Mouse (Mus musculus) forebrain, embryonic 11.5 days (tissue): Measurements from ENCODE around the gene Mest. TPM values are rescaled to one million over a fixed set of nuclear protein-coding genes. Genes with fewer than 3 reads are reported as not detected.

Experiments
- ATAC-seq: fragments of 200-750 bp; cut with Nextera tagmentation; replicated peaks from 2 replicates; pipeline ENCODE4 v1.8.0; 2017; ENCODE audit warnings: moderate TSS enrichment; ENCODE audit not compliant: low FRiP score
- DNase-seq: peaks from one replicate; pipeline ENCODE4 v3.0.0-alpha.2; 2017; ENCODE audit warnings: low spot score
- H3K27ac ChIP-seq: fragments of 300-500 bp; sonication (generic); 2 replicates; pipeline ENCODE4 v1.5.1; 2014; ENCODE audit warnings: low read depth, low read length
- H3K27me3 ChIP-seq: fragments of 300-500 bp; sonication (generic); 2 replicates; pipeline ENCODE4 v1.6.1; 2014; ENCODE audit warnings: mild to moderate bottlenecking, low read length, mixed read lengths; ENCODE audit not compliant: control insufficient read depth, insufficient read depth
- H3K36me3 ChIP-seq: fragments of 300-500 bp; sonication (generic); 2 replicates; pipeline ENCODE4 v1.6.1; 2014; ENCODE audit warnings: mild to moderate bottlenecking, low read length, moderate library complexity, mixed read lengths; ENCODE audit not compliant: control insufficient read depth, insufficient read depth
- H3K4me1 ChIP-seq: fragments of 300-500 bp; sonication (generic); replicated peaks from 2 replicates; pipeline ENCODE4 v1.6.1; 2014; ENCODE audit warnings: low read length, mixed read lengths; ENCODE audit not compliant: control insufficient read depth, insufficient read depth
- H3K4me2 ChIP-seq: fragments of 300-500 bp; sonication (generic); 2 replicates; pipeline ENCODE4 v1.6.1; 2014; ENCODE audit warnings: low read depth, mild to moderate bottlenecking, low read length, moderate library complexity, mixed read lengths; ENCODE audit not compliant: severe bottlenecking
- H3K4me3 ChIP-seq: fragments of 300-500 bp; sonication (generic); 2 replicates; pipeline ENCODE4 v1.5.1; 2014; ENCODE audit warnings: low read depth, low read length
- H3K9ac ChIP-seq: fragments of 300-500 bp; sonication (generic); 2 replicates; pipeline ENCODE4 v1.6.1; 2014; ENCODE audit warnings: low read length
- H3K9me3 ChIP-seq: fragments of 300-500 bp; sonication (generic); 2 replicates; pipeline ENCODE4 v1.6.1; 2016; ENCODE audit warnings: low read length, mixed read lengths; ENCODE audit not compliant: control insufficient read depth
- WGBS: fragments of 180-500 bp; shearing (Covaris S2); extraction: QIAGEN DNeasy Blood & Tissue Kit; methylation state at CpG from one replicate; pipeline ENCODE4 v1.1.7; 2014; 5-methylcytosine and 5-hydroxymethylcytosine counted together
- polyA plus RNA-seq: library from polyadenylated mRNA; unstranded; fragments of >200 nt; fragmentation: Nextera tagmentation; extraction: Ambion mirVana; gene quantifications from 2 replicates; pipeline ENCODE4 v1.2.1, GENCODE M21; 2014

The Mest gene
- polyA plus RNA-seq, 1 experiment from 2014 or later, result 1,661 TPM

DNA sequence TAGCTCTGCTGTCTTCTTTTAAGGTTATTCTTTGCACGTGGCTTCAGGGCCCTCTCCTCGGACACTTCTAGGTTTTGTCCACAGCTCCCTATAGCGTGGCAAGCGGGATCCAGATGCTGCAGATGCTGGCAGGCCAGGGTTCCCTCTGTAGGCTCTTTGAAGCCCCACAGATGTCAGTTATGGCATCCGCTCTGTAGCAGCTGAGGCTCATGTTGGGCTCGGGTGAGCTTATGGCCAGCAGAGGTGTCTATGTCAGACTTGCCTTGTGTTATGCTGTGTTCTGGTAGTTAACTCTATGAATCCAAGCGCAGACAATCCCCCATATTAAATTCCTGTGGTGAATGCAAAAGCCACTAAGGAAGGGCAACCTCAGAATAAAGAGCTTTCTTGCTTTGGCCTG lies 42.9 kb upstream of the Mest start:
- DNase-seq (no peak), ATAC-seq (no peak)
- Histone ChIP-seq H3K36me3 (no peaks in the 10 kb centered on the region), H3K27me3 (no peaks in the 10 kb centered on the region), H3K4me3 (no peak overlapping the region), H3K4me1 (peaks cover 24% of the 10 kb centered on the region), H3K27ac (no peak overlapping the region), H3K4me2 (no peak overlapping the region), H3K9me3 (no peaks in the 10 kb centered on the region), H3K9ac (no peak overlapping the region)
- WGBS, result 78% methylated on average over 7 of the region's 7 CpGs

DNA sequence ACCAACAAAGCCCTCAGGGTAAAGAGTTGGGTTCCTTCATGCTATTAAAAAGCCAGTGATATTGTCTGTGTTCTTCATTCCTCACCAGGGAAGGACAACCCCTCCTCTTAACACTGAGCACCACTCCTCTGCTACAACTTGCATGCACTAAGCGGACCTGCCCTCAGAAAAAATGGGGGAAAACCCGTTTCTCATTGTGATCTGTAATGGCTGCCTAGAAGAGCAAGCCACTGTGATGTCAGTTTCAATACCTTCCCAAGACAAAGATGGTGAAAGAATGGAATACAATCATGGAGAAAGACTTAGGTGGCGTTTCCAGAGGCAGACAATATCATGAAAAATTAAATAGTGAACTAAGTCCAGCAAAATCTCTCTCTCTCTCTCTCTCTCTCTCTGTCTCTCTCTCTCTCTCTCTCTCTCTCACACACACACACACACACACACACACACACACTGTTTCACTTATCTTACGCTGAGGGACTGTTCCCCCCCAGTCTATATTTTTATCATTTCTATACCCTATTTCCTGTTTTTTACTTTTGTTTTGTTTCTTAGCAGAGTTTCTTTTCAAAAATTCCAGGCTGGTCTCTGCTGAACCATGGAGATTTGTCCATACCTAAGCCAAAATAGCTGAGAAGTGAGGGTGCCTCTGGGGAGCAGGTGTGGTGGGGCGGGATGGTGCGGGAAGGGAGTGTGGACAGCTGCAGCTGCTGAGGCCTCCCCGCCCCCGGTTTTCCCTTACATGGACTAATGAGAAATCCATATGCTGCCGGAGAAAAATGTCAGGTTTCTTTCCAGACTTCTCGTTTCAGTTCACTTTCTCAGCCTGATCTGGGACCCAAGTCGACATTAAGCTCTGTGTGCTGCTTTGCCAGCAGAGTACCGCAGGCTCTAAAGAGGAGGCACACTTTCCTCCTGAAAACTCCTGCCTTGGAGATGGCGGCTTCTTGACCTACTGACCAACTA lies 41.1 kb upstream of the Mest start:
- no peak overlapping the region for H3K9ac ChIP-seq
- no peak for DNase-seq

DNA sequence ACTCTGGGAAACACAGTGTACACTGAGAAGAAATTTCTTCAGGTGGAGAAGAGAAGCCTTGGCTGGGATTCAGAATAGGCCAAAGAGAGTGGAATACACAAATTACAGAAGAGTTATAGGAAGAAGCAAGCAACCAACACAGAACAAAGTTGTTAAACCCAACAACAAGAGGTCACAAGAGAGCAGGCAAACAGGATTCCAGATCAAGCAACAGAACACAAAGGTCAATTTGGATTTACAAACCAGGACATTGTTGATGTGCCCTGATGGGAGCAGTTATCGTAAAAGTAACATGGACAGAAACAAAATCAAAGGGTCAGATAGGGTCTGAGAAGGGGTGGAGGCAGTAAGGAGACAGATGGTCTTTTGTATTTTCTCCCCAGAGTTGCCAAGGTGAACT lies 38.8 kb upstream of the Mest start:
- DNase-seq, result no peak
- Histone ChIP-seq H3K27ac (no peak overlapping the region), H3K36me3 (no peaks in the 10 kb centered on the region), H3K9me3 (no peaks in the 10 kb centered on the region), H3K27me3 (no peaks in the 10 kb centered on the region), H3K4me3 (no peak overlapping the region), H3K4me1 (peaks cover 9% of the 10 kb centered on the region), H3K9ac (no peak overlapping the region), H3K4me2 (no peak overlapping the region)
- WGBS, result 87% methylated on average over 1 of the region's 1 CpGs
- no peak for ATAC-seq

More for the DNA sequence above, 41.1 kb upstream of the Mest start:
- no peak overlapping the region for H3K4me3 ChIP-seq
- no peaks in the 10 kb centered on the region for H3K9me3 ChIP-seq
- WGBS, result 70% methylated on average over 13 of the region's 13 CpGs
- no peaks in the 10 kb centered on the region for H3K27me3 ChIP-seq
- no peaks in the 10 kb centered on the region for H3K36me3 ChIP-seq
- no peak for ATAC-seq
- peaks cover 18% of the 10 kb centered on the region for H3K4me1 ChIP-seq
- no peak overlapping the region for H3K4me2 ChIP-seq
- peak overlapping the region; percentile 57 for H3K27ac ChIP-seq

DNA sequence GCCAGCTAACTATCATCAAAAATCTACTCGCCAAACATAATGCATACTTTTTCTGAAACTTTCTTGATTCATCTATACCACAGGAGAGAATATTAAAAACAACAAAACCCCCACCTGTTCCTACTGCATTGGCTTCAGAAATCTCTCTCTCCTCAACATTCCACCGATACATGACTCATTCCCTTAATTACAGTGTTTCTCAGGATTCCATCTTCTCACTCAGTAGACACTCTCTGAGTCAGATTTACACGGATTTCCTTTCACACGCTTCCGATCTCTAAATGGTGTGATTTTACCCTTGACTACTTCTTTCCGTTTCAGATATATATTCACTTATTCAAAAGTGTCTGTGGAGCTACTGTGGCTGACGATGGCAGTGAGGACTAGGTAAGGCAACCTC lies 36.1 kb upstream of the Mest start:
- Histone ChIP-seq H3K27ac (no peak overlapping the region), H3K4me3 (no peak overlapping the region), H3K36me3 (no peaks in the 10 kb centered on the region), H3K9ac (no peak overlapping the region), H3K4me2 (no peak overlapping the region), H3K27me3 (no peaks in the 10 kb centered on the region), H3K9me3 (no peaks in the 10 kb centered on the region), H3K4me1 (peaks cover 9% of the 10 kb centered on the region)
- ATAC-seq, result no peak
- 94% methylated on average over 7 of the region's 7 CpGs for WGBS
- DNase-seq, result no peak

DNA sequence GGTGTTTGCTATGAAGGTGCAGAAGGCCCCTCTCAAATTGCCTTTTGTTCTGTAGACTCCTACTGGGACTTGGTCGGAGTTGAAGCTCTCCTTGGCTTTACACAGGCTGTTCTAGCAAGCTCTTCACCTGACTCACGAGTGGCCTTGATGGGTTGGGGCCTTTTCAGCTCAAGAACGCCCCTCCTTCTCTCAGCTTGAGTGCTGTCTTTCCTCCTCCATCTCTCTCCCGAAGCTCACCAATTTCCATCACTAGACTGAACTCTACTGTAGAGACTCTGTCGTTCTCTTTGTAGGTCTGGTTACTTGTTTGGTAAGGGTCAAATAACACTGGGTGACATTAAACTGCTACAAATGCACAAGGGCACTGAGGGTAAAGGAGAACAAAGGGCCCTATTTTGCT lies 30.5 kb upstream of the Mest start:
- Histone ChIP-seq H3K27me3 (no peaks in the 10 kb centered on the region), H3K4me3 (peak overlapping the region; percentile 43), H3K9me3 (no peaks in the 10 kb centered on the region), H3K27ac (peak overlapping the region; percentile 92), H3K9ac (peak overlapping the region; percentile 62), H3K36me3 (no peaks in the 10 kb centered on the region), H3K4me1 (peaks cover 9% of the 10 kb centered on the region), H3K4me2 (peak overlapping the region; percentile 50)
- DNase-seq, result no peak
- ATAC-seq, result no peak
- 72% methylated on average over 5 of the region's 5 CpGs for WGBS

DNA sequence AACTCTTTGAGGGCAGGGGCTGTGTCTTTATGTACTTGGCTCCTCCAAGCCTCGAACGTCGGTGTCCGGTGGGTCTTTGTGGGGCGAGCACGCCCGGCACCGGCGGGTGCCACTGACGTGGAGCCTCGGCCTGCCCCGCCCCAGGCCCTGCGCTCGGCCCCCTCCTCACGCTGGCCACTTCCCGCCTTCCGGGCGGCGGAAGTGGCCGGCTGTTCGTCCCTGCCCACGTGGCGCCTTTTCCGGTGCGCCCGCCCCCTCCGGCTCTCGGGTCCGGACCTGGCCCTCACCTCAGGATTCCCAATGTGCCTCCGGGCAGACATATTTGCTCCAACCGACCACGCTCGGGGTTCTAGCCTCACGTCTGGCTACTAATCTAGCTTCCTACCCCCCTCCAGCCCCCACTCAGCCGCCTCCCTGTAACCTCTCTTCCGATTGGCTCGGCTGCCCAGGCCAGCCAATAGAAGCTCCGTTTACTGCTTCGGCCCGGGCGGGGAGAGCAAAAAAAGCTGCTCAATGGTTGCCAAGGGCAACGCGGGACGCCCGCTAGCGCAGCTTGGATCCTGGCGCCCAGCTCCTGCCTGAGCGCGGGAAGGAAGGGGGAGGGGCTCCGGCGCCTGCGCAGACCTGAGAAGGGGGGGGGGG lies 29.9 kb upstream of the Mest start, which contains the start of gene Cep41:
Cep41 (minus strand) TSS at position 400 of the 642 bp plus-strand sequence.
- Histone ChIP-seq H3K27ac (peak within 1 kb of the TSS; percentile 92), H3K36me3 (no peaks in the 10 kb centered on the region), H3K9me3 (no peaks in the 10 kb centered on the region), H3K4me1 (peaks cover 9% of the 10 kb centered on the region), H3K27me3 (no peaks in the 10 kb centered on the region), H3K4me3 (peak within 1 kb of the TSS; percentile 43), H3K4me2 (peak within 1 kb of the TSS; percentile 50), H3K9ac (peak within 1 kb of the TSS; percentile 62)
- ATAC-seq, result peak; percentile 97
- DNase-seq, result peak; percentile 99
- WGBS, result under 1% methylated on average over 51 of the region's 52 CpGs

DNA sequence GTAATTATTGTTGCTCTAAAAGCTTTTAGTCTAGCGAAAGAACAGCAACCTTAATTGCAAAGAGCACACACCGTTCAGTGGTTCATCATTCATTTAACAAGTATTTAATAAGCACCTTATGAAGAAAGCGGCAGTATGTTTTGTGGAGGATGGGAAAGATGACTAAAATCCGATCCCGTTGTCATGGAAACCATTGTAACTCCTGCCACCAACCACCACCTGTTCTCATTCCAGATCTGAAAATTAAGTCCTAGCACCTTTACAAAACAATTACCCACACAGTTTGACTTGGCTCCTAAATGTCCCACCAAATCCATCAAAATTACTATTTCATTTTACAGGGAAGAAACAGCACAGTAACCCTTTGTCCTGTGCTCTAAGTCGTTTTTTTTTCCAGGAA lies 29.1 kb upstream of the Mest start:
- no peaks in the 10 kb centered on the region for H3K27me3 ChIP-seq
- 0 out of 2 replicates have a peak overlapping the region, but pooled peaks have one; percentile 43 for H3K4me3 ChIP-seq
- H3K27ac ChIP-seq, result peak overlapping the region; percentile 92
- ATAC-seq, result peak; percentile 5
- no peak for DNase-seq
- no peaks in the 10 kb centered on the region for H3K9me3 ChIP-seq
- H3K4me2 ChIP-seq, result peak overlapping the region; percentile 50
- H3K4me1 ChIP-seq, result peaks cover 9% of the 10 kb centered on the region
- 28% methylated on average over 6 of the region's 6 CpGs for WGBS
- H3K36me3 ChIP-seq, result no peaks in the 10 kb centered on the region
- H3K9ac ChIP-seq, result peak overlapping the region; percentile 35; the same call in 1 of the 2 replicates

DNA sequence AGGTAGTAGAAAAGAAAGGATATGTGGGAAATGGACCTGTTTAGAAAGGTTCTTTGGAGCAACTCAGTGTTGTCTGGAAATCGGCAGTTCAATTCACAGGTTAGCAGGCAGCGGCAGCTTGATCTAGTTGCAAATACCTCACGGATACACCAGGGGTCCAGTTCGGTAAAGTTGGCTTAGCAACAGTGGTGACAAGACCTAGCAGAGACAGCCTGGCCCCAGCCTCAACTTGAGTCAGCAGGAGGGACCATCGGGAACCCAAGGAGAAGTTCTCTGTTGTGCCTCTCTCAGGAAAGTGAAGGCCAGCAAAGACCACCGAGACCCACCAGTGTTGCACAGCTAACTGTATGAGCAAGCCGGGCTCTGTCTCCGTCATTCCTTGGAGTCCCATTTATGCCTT lies 28.2 kb upstream of the Mest start:
- peaks cover 9% of the 10 kb centered on the region for H3K4me1 ChIP-seq
- H3K36me3 ChIP-seq, result no peaks in the 10 kb centered on the region
- no peaks in the 10 kb centered on the region for H3K9me3 ChIP-seq
- no peak overlapping the region for H3K9ac ChIP-seq
- ATAC-seq (no peak), DNase-seq (no peak)
- no peak overlapping the region for H3K4me3 ChIP-seq
- H3K27me3 ChIP-seq, result no peaks in the 10 kb centered on the region
- no peak overlapping the region for H3K4me2 ChIP-seq
- peak overlapping the region; percentile 92 for H3K27ac ChIP-seq
- WGBS, result 92% methylated on average over 8 of the region's 8 CpGs
